Mouse (Mus musculus) brain, embryonic 14.5 days (tissue): ENCODE data around the gene Plxna4.

Source experiments
- CTCF ChIP-seq: fragments of 200-500 bp; IDR thresholded peaks from 2 replicates; pipeline ENCODE4 v1.5.1; 2012; ENCODE audit warnings: inconsistent platforms, mild to moderate bottlenecking, moderate library complexity, borderline replicate concordance; ENCODE audit not compliant: insufficient read depth, insufficient read length; ENCODE audit errors: extremely low read depth
- POLR2A ChIP-seq: fragments of 200-500 bp; IDR thresholded peaks from 2 replicates; pipeline ENCODE4 v1.6.1; 2012; ENCODE audit warnings: mild to moderate bottlenecking, inconsistent platforms, borderline replicate concordance; ENCODE audit not compliant: poor library complexity, insufficient read depth, insufficient read length, severe bottlenecking; ENCODE audit errors: extremely low read depth

DNA sequence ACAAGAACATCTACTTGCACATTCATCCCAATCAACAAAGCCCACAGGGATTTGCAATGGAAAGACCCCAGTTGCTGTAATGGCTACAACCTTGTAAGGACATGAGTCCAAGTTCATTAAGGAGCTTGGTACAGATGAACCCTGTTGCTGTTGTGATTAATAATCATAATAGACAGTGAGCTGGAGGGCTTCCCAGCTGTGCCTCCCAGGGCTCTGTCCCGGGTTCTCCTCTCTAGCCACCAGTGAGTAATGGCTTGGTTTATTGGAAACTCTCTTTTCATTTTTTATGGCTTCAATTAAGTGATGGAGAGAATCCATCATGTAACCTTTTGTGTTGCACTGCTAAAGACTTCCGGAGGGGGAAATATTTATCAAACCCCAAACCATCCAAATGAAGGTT lies 164.9 kb downstream of the Plxna4 start:
- TF ChIP-seq CTCF: no peak
- no peak for TF ChIP-seq POLR2A
